Mouse (Mus musculus) spleen, postnatal 36 days (tissue): ENCODE data around the gene Scgb1b12.
"Not testable (repeated sequence)": the region's sequence is repeated elsewhere in the genome, so short reads cannot be mapped to it uniquely, and the experiment has no call there.

Source experiments
- DNase-seq, 2 experiments: peaks; one replicate each; pipeline ENCODE4 v3.0.0; 2022; ENCODE audit warnings: low spot score in 2 of 2, mixed read lengths in 1 of 2

Scgb1b12 gene

GRCm38 (mm10) chr7:32333882-32334281 lies at the start of gene Scgb1b12:
TSS of gene Scgb1b12 (plus strand) at chr7:32334182.
- not testable (repeated sequence) for DNase-seq

DNA sequence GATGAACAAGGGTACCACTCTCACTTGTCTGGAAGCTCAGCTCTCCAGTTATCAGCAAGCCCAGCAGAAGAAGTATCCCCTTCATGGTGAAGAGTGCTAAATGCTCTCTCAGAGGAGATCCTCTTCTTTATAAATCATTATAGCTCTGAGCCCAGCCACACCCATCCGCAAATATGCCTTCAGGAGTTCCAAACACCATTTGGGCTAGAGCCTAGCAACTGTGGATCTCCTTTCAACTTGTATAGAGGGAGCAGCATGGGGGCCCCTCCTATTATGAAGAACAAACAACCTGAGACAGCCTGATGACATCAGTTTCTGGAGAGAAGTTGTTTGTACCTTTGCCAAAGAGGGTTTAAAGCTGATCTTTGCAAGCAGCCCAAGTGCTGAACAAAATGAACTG lies 6.8 kb upstream of the Scgb1b12 start, which contains the start of gene Scgb2b12:
Gene Scgb2b12 (minus strand): TSS at position 101 of the 400 bp plus-strand sequence.
- not testable (repeated sequence) for DNase-seq
